Mouse (Mus musculus): ENCODE results near the gene Myh14. TPM values are rescaled to one million over a fixed set of nuclear protein-coding genes. Genes with fewer than 3 reads are reported as not detected.

Myh14 gene
- polyA plus RNA-seq, 1 experiment from 2014 or later = 114 TPM

DNA sequence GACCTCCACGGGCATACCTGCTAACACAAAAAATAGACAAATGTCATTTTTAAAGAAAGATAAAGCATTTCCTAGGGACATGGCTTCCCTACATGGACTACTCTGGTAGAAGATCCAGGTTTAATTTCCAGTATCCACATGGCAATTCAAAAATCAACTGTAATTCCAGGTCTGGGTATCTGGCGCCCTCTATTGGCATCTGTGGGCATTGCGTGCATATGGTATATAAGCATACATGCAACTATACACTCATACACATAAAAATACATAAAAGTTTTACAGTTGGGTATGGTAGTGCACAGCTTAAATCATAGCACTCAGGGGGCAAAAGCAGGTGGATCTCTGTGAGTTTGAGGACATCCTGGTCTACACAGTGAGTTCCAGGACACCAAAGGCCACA, 33.7 kb upstream of the Myh14 start:
- peak; percentile 85 for TF ChIP-seq CTCF (IDR thresholded peaks at IDR 0.05; ENCODE audit: low read depth)
- no peak for ATAC-seq
- H3K27me3 ChIP-seq (replicated peaks; ENCODE audit: control insufficient read depth, insufficient read depth, low read length) = no peaks in the 10 kb centered on the region
- no peaks in the 10 kb centered on the region for H3K9me3 ChIP-seq (ENCODE audit: control insufficient read depth)
- no peak overlapping the region for H3K4me3 ChIP-seq (ENCODE audit: low read depth, low read length)
- H3K9ac ChIP-seq (ENCODE audit: low read depth, low read length) = no peak overlapping the region
- H3K27ac ChIP-seq (ENCODE audit: low read depth, low read length) = no peak overlapping the region
- 58% methylated on average over 3 of the region's 3 CpGs for WGBS
- H3K4me2 ChIP-seq (replicated peaks; ENCODE audit: low read depth) = no peak overlapping the region
- H3K36me3 ChIP-seq (ENCODE audit: control insufficient read depth, insufficient read depth) = no peaks in the 10 kb centered on the region
- H3K4me1 ChIP-seq (replicated peaks; ENCODE audit: control insufficient read depth, insufficient read depth, low read length) = no peaks in the 10 kb centered on the region

GRCm38 (mm10) chr7:44702985-44703384, 32.3 kb upstream of the Myh14 start:
- Histone ChIP-seq H3K4me3 (ENCODE audit: low read depth, low read length) (no peak overlapping the region), H3K9me3 (ENCODE audit: control insufficient read depth) (no peaks in the 10 kb centered on the region), H3K27ac (ENCODE audit: low read depth, low read length) (no peak overlapping the region), H3K9ac (ENCODE audit: low read depth, low read length) (no peak overlapping the region), H3K4me1 (replicated peaks; ENCODE audit: control insufficient read depth, insufficient read depth, low read length) (no peaks in the 10 kb centered on the region), H3K36me3 (ENCODE audit: control insufficient read depth, insufficient read depth) (no peaks in the 10 kb centered on the region), H3K4me2 (replicated peaks; ENCODE audit: low read depth) (no peak overlapping the region), H3K27me3 (replicated peaks; ENCODE audit: control insufficient read depth, insufficient read depth, low read length) (no peaks in the 10 kb centered on the region)
- no peak for TF ChIP-seq CTCF (IDR thresholded peaks at IDR 0.05; ENCODE audit: low read depth)
- no peak for ATAC-seq
- 77% methylated on average over 8 of the region's 8 CpGs for WGBS

DNA sequence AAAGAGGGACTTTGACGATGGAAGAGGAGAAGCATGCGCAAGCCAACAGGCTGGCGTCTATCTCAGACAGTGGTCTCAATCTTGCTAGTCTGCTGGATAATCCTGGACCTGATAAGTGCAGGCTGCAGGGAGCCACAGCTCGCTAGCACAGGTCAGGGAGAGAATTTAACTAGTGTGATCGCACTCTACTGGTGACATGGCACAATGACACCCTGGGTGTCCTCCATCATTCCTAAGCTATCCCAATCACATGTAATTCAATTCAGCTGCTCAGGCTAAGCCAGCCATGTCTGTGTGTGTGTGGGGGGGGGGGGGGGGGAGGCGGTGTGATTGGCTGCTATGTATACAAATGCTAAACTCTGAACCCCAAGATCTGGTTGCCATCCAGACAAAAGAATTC, 31.3 kb upstream of the Myh14 start:
- WGBS = 9% methylated on average over 6 of the region's 6 CpGs
- no peak overlapping the region for H3K9ac ChIP-seq (ENCODE audit: low read depth, low read length)
- no peaks in the 10 kb centered on the region for H3K27me3 ChIP-seq (replicated peaks; ENCODE audit: control insufficient read depth, insufficient read depth, low read length)
- peak; percentile 82 for TF ChIP-seq CTCF (IDR thresholded peaks at IDR 0.05; ENCODE audit: low read depth)
- H3K4me2 ChIP-seq (replicated peaks; ENCODE audit: low read depth) = no peak overlapping the region
- no peak overlapping the region for H3K27ac ChIP-seq (ENCODE audit: low read depth, low read length)
- no peak overlapping the region for H3K4me3 ChIP-seq (ENCODE audit: low read depth, low read length)
- no peaks in the 10 kb centered on the region for H3K36me3 ChIP-seq (ENCODE audit: control insufficient read depth, insufficient read depth)
- H3K9me3 ChIP-seq (ENCODE audit: control insufficient read depth) = no peaks in the 10 kb centered on the region
- peak; percentile 55 for ATAC-seq
- no peaks in the 10 kb centered on the region for H3K4me1 ChIP-seq (replicated peaks; ENCODE audit: control insufficient read depth, insufficient read depth, low read length)

GRCm38 (mm10) chr7:44697980-44698379, 27.3 kb upstream of the Myh14 start:
- 58% methylated on average over 7 of the region's 7 CpGs for WGBS
- Histone ChIP-seq H3K4me1 (replicated peaks; ENCODE audit: control insufficient read depth, insufficient read depth, low read length) (no peaks in the 10 kb centered on the region), H3K36me3 (ENCODE audit: control insufficient read depth, insufficient read depth) (no peaks in the 10 kb centered on the region), H3K4me3 (ENCODE audit: low read depth, low read length) (no peak overlapping the region), H3K9me3 (ENCODE audit: control insufficient read depth) (no peaks in the 10 kb centered on the region), H3K27me3 (replicated peaks; ENCODE audit: control insufficient read depth, insufficient read depth, low read length) (no peaks in the 10 kb centered on the region), H3K4me2 (replicated peaks; ENCODE audit: low read depth) (no peak overlapping the region), H3K9ac (ENCODE audit: low read depth, low read length) (no peak overlapping the region; the same call in 1 of the 2 replicates), H3K27ac (ENCODE audit: low read depth, low read length) (no peak overlapping the region)
- ATAC-seq = no peak
- TF ChIP-seq CTCF (IDR thresholded peaks at IDR 0.05; ENCODE audit: low read depth) = no peak

- Histone ChIP-seq H3K4me3 (ENCODE audit: low read depth, low read length) (no peak overlapping the region), H3K36me3 (ENCODE audit: control insufficient read depth, insufficient read depth) (no peaks in the 10 kb centered on the region), H3K4me1 (replicated peaks; ENCODE audit: control insufficient read depth, insufficient read depth, low read length) (no peaks in the 10 kb centered on the region), H3K27me3 (replicated peaks; ENCODE audit: control insufficient read depth, insufficient read depth, low read length) (no peaks in the 10 kb centered on the region), H3K9ac (ENCODE audit: low read depth, low read length) (no peak overlapping the region), H3K4me2 (replicated peaks; ENCODE audit: low read depth) (no peak overlapping the region), H3K9me3 (ENCODE audit: control insufficient read depth) (no peaks in the 10 kb centered on the region), H3K27ac (ENCODE audit: low read depth, low read length) (no peak overlapping the region)
- ATAC-seq = no peak
- no peak for TF ChIP-seq CTCF (IDR thresholded peaks at IDR 0.05; ENCODE audit: low read depth)
- 33% methylated on average over 20 of the region's 20 CpGs for WGBS
These were observed 26.6 kb upstream of the Myh14 start for GRCm38 (mm10) chr7:44697191-44697710.

- H3K9ac ChIP-seq (ENCODE audit: low read depth, low read length) = no peak overlapping the region
- ATAC-seq = peak; percentile 88
- no peak overlapping the region for H3K4me3 ChIP-seq (ENCODE audit: low read depth, low read length)
- WGBS = 37% methylated on average over 4 of the region's 4 CpGs
- no peaks in the 10 kb centered on the region for H3K4me1 ChIP-seq (replicated peaks; ENCODE audit: control insufficient read depth, insufficient read depth, low read length)
- H3K27me3 ChIP-seq (replicated peaks; ENCODE audit: control insufficient read depth, insufficient read depth, low read length) = no peaks in the 10 kb centered on the region
- H3K9me3 ChIP-seq (ENCODE audit: control insufficient read depth) = no peaks in the 10 kb centered on the region
- TF ChIP-seq CTCF (IDR thresholded peaks at IDR 0.05; ENCODE audit: low read depth) = no peak
- no peaks in the 10 kb centered on the region for H3K36me3 ChIP-seq (ENCODE audit: control insufficient read depth, insufficient read depth)
- no peak overlapping the region for H3K4me2 ChIP-seq (replicated peaks; ENCODE audit: low read depth)
- peak overlapping the region; percentile 92 for H3K27ac ChIP-seq (ENCODE audit: low read depth, low read length)
These were observed 24.6 kb upstream of the Myh14 start for GRCm38 (mm10) chr7:44695223-44695622.

Data from intestine, postnatal 0 days (tissue).